Mouse (Mus musculus): ENCODE measurements at regions not wholly inside any gene's neighbourhood (a gene's known extent, or its start where the extent isn't known, plus 50 kb on each side); places are given as distances from the start of the nearest gene placed in this dataset.
"Not testable (repeated sequence)": the region's sequence is repeated elsewhere in the genome, so short reads cannot be mapped to it uniquely, and the experiment has no call there.

- not testable (repeated sequence) for ATAC-seq (ENCODE audit: poor library complexity, severe bottlenecking)
Measured at GRCm38 (mm10) chr6:133724627-133725026, 128.9 kb downstream of the Kap start.

- ATAC-seq (ENCODE audit: poor library complexity, severe bottlenecking): peak; percentile 54
Measured at GRCm38 (mm10) chr6:133706712-133707111, 146.8 kb downstream of the Kap start.

DNA sequence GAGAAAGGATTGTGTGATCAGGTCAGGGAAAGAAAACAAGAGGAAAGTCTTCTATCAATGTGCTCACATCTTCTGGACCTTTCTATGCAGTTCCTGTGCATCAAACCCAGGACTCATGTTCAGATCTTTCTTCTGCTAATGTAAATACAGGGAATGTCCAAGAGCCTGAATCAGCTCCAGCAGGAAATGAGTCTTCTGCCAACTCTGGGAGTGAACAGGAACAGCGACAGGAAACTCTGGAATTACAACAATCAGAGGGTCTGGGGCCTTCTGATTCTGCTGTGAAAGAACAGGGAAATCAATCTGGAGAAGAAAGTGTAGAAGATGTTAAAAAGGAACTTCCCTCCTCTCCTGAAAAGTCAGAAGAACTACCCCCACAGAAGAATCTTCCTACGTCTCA lies 151.9 kb downstream of the Kap start:
- ATAC-seq (ENCODE audit: poor library complexity, severe bottlenecking): no peak
